Mouse (Mus musculus): ENCODE data around the gene Wdr78.

DNA sequence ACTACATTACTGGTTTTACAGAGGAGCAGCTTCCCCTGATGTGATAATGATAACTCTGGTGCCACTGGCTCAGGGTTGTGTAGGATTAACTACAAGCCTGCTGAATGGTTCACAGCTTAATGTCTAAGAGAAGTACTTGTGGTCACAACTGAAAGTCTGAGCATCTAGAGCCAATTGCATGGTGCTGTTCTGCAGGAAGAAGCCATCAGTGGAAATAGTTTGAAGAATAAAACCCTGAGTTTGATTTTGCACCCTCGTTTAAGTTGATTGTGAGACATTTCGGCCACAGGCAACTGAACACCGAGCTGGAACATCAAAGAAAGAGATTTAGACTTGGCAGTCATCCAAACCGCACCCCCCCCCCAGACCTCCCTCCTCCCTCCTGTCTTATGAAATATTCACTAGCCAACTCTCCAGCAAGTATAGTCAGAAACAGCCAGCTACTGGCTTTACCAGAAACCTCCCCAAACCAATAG is 107.4 kb downstream of the Wdr78 start:
- no peak for TF ChIP-seq GATA1 (IDR thresholded peaks at IDR 0.05; ENCODE audit: low read length)
- no peak for TF ChIP-seq TAL1 (IDR thresholded peaks at IDR 0.05; ENCODE audit: low read length)

Measured in erythroblast, embryonic 14.5 days (primary cell).